Mouse (Mus musculus): Measurements from ENCODE around the gene Methig1. TPM values are rescaled to one million over a fixed set of nuclear protein-coding genes. Genes with fewer than 3 reads are reported as not detected.
A peak's percentile ranks its signal among the peaks of the same experiment; 100 is the strongest.
"Not testable (repeated sequence)": the region's sequence is repeated elsewhere in the genome, so short reads cannot be mapped to it uniquely, and the experiment has no call there.

The Methig1 gene
- not detected in 2 replicates for polyA plus RNA-seq (2011; ENCODE audit: insufficient read length, low read depth, missing spikeins)

- no peak within 1 kb of the TSS for H3K27ac ChIP-seq (ENCODE audit: insufficient read depth, low read length)
- no peaks in the 10 kb centered on the region for H3K4me1 ChIP-seq (ENCODE audit: control insufficient read depth, insufficient read depth, low read length)
- TF ChIP-seq CTCF (IDR thresholded peaks at IDR 0.05; ENCODE audit: borderline replicate concordance, insufficient read depth, low read length) (no peak), POLR2A (IDR thresholded peaks at IDR 0.05; ENCODE audit: low read depth, low read length) (no peak)
- no peak within 1 kb of the TSS for H3K4me3 ChIP-seq (ENCODE audit: insufficient read depth, low read length)
Measured at GRCm38 (mm10) chr15:100352711-100353250, at the start of gene Methig1, which contains the start of gene Mettl7a2. Gene Methig1 (plus strand): TSS chr15:100353149. Gene Mettl7a2 (plus strand): TSS chr15:100353200.

GRCm38 (mm10) chr15:100303428-100304018, 49.4 kb upstream of the Methig1 start:
- no peak for TF ChIP-seq CTCF (IDR thresholded peaks at IDR 0.05; ENCODE audit: borderline replicate concordance, insufficient read depth, low read length)
- no peak for TF ChIP-seq POLR2A (IDR thresholded peaks at IDR 0.05; ENCODE audit: low read depth, low read length)
- no peaks in the 10 kb centered on the region for H3K4me1 ChIP-seq (ENCODE audit: control insufficient read depth, insufficient read depth, low read length)
- no peak overlapping the region for H3K4me3 ChIP-seq (ENCODE audit: insufficient read depth, low read length)
- H3K27ac ChIP-seq (ENCODE audit: insufficient read depth, low read length), result peak overlapping the region; percentile 48; the same call in 1 of the 2 replicates

GRCm38 (mm10) chr15:100304019-100304991, 48.6 kb upstream of the Methig1 start, which contains the start of gene Mettl7a1:
Gene Mettl7a1 (plus strand): TSS chr15:100304140.
- Histone ChIP-seq H3K4me1 (ENCODE audit: control insufficient read depth, insufficient read depth, low read length) (no peaks in the 10 kb centered on the region), H3K4me3 (ENCODE audit: insufficient read depth, low read length) (peak within 1 kb of the TSS; percentile 56), H3K27ac (ENCODE audit: insufficient read depth, low read length) (peak within 1 kb of the TSS; percentile 48)
- TF ChIP-seq POLR2A (IDR thresholded peaks at IDR 0.05; ENCODE audit: low read depth, low read length), result peak; percentile 85
- no peak for TF ChIP-seq CTCF (IDR thresholded peaks at IDR 0.05; ENCODE audit: borderline replicate concordance, insufficient read depth, low read length)

- TF ChIP-seq POLR2A (IDR thresholded peaks at IDR 0.05; ENCODE audit: low read depth, low read length), result no peak
- TF ChIP-seq CTCF (IDR thresholded peaks at IDR 0.05; ENCODE audit: borderline replicate concordance, insufficient read depth, low read length), result no peak
- Histone ChIP-seq H3K4me3 (ENCODE audit: insufficient read depth, low read length) (no peak overlapping the region), H3K4me1 (ENCODE audit: control insufficient read depth, insufficient read depth, low read length) (no peaks in the 10 kb centered on the region), H3K27ac (ENCODE audit: insufficient read depth, low read length) (no peak overlapping the region)
Measured at GRCm38 (mm10) chr15:100306201-100306600, 46.7 kb upstream of the Methig1 start.

- not testable (repeated sequence) for H3K4me3 ChIP-seq (ENCODE audit: insufficient read depth, low read length); H3K4me1 ChIP-seq (ENCODE audit: control insufficient read depth, insufficient read depth, low read length)
Measured at GRCm38 (mm10) chr15:100307438-100308096, 45.4 kb upstream of the Methig1 start.

DNA sequence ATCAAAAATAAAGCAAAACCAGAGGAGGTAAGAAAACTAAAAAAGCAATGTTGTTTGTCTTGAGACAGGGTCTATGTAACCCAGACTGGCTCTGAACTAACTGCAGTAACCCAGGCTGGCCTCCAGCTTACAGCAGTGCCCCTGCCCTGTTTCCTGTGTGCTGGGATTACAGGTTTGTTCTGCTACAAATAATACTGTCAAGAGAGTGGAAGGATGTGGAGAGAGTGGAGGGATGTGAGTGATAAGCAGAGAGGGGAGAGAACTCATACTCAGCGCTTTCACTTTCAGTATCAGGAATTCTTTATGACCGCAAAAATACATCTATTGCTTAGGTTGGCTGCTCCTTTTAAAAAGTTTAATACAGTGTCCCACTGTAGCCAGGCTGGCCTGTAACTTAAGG, 40.6 kb upstream of the Methig1 start:
- no peaks in the 10 kb centered on the region for H3K4me1 ChIP-seq (ENCODE audit: control insufficient read depth, insufficient read depth, low read length)
- no peak overlapping the region for H3K27ac ChIP-seq (ENCODE audit: insufficient read depth, low read length)
- TF ChIP-seq POLR2A (IDR thresholded peaks at IDR 0.05; ENCODE audit: low read depth, low read length), result no peak
- no peak for TF ChIP-seq CTCF (IDR thresholded peaks at IDR 0.05; ENCODE audit: borderline replicate concordance, insufficient read depth, low read length)
- no peak overlapping the region for H3K4me3 ChIP-seq (ENCODE audit: insufficient read depth, low read length)

More at GRCm38 (mm10) chr15:100307438-100308096, 45.4 kb upstream of the Methig1 start:
- H3K27ac ChIP-seq (ENCODE audit: insufficient read depth, low read length), result not testable (repeated sequence)

- no peak overlapping the region for H3K4me3 ChIP-seq (ENCODE audit: insufficient read depth, low read length)
- H3K4me1 ChIP-seq (ENCODE audit: control insufficient read depth, insufficient read depth, low read length), result no peaks in the 10 kb centered on the region
- no peak for TF ChIP-seq POLR2A (IDR thresholded peaks at IDR 0.05; ENCODE audit: low read depth, low read length)
- no peak for TF ChIP-seq CTCF (IDR thresholded peaks at IDR 0.05; ENCODE audit: borderline replicate concordance, insufficient read depth, low read length)
- H3K27ac ChIP-seq (ENCODE audit: insufficient read depth, low read length), result no peak overlapping the region
Measured at GRCm38 (mm10) chr15:100314448-100315145, 38.4 kb upstream of the Methig1 start.

GRCm38 (mm10) chr15:100318014-100318671, 34.8 kb upstream of the Methig1 start:
- not testable (repeated sequence) for H3K27ac ChIP-seq (ENCODE audit: insufficient read depth, low read length); H3K4me1 ChIP-seq (ENCODE audit: control insufficient read depth, insufficient read depth, low read length); H3K4me3 ChIP-seq (ENCODE audit: insufficient read depth, low read length)

- no peak overlapping the region for H3K27ac ChIP-seq (ENCODE audit: insufficient read depth, low read length)
Measured at GRCm38 (mm10) chr15:100319884-100320283, 33.1 kb upstream of the Methig1 start.

More at GRCm38 (mm10) chr15:100319884-100320283, 33.1 kb upstream of the Methig1 start:
- H3K4me3 ChIP-seq (ENCODE audit: insufficient read depth, low read length), result no peak overlapping the region
- no peaks in the 10 kb centered on the region for H3K4me1 ChIP-seq (ENCODE audit: control insufficient read depth, insufficient read depth, low read length)
- TF ChIP-seq CTCF (IDR thresholded peaks at IDR 0.05; ENCODE audit: borderline replicate concordance, insufficient read depth, low read length) (no peak), POLR2A (IDR thresholded peaks at IDR 0.05; ENCODE audit: low read depth, low read length) (no peak)
